Mouse (Mus musculus): Measurements from ENCODE around the gene Snapin. TPM values are rescaled to one million over a fixed set of nuclear protein-coding genes. Genes with fewer than 3 reads are reported as not detected.

Snapin gene
- polyA plus RNA-seq, 1 experiment from 2014 or later: 69.1 TPM

DNA sequence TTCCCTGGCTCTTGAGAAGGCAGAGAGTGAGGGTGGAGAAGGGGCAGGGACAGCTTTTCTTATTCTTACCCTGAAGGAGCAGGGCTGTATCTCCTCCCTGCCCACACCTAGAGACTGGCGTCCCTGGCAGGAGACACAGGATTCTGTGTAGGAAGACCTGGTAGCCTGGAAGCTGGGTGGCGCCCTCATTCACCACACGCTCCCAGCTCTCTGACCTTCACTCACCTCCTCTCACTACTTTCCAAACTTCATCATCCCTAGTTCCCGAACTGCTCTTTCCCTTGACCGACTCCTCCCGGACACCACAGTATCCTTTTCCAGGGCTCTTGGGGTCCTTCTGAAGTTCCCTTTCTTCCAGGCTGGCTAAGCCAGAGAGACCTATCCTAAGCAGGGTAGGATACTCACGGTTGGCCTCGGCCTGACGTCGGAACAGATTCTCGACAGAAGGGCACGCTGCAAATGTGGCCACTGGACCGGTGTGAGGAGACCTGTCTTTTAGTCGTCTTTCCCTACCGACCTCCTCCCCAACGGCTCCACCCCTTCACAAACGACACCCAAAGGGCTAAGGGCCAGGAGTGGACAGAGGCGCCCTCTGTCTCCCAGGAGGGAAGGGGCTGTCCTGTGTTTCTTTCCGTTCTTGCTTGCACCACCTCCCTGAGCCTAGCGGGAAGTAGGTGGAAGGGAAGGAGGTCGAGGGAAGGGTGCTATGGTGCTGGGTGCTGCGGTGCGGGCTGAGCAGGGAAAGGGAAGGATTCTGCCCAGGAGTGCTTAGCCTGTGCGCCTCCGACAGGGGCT, 23.2 kb upstream of the Snapin start, which contains the start of the genes S100a1 and S100a13:
TSS of gene S100a1 (minus strand) at position 597 of the 795 bp plus-strand sequence.
TSS of gene S100a13 (plus strand) at position 640 of the 795 bp plus-strand sequence.
- Histone ChIP-seq H3K36me3 (no peaks in the 10 kb centered on the region), H3K9me3 (no peaks in the 10 kb centered on the region), H3K4me3 (peak within 1 kb of the TSS; percentile 53), H3K4me1 (replicated peaks) (peaks cover 20% of the 10 kb centered on the region), H3K27ac (peak within 1 kb of the TSS; percentile 62), H3K27me3 (ENCODE audit: insufficient read depth, poor library complexity, severe bottlenecking) (peaks cover 52% of the 10 kb centered on the region)
- 3% methylated on average over 25 of the region's 25 CpGs for WGBS
- peak; percentile 45 for DNase-seq (ENCODE audit: low spot score)

DNA sequence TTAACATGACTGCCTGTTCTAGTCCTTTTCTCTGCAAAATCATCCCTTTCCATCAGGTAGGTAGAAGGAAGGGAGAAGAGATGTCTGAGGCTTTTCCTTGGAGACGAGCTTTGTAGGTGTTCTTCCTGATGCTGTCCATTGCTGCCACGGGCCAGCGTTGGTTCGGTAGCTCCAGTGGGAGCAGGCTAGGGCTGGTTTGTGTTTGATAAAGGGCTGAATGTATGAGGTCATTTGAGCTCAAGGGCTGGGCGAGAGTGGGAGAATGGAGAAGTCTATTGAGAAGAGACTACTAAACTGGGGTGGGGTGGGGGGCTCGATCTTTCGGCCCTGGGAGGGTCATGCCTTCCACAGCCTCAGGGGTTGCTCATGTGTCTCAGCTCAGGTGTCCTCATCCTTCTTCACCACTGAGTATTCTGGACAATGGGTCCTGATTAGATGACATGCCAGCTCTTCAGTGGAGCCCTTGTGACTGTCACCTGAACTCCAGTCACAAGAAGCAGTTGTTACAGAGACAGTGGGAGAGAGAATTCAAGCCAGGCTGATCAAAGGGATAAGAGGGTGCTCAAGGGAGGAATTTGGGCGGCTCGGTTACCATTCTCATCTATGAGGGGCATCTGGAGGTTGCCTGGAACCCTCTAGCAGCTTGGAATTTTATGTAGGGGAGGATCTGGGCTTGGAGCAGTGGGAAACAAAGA, 22.3 kb upstream of the Snapin start:
- Histone ChIP-seq H3K9me3 (no peaks in the 10 kb centered on the region), H3K27me3 (ENCODE audit: insufficient read depth, poor library complexity, severe bottlenecking) (peaks cover 52% of the 10 kb centered on the region), H3K27ac (no peak overlapping the region), H3K36me3 (no peaks in the 10 kb centered on the region), H3K4me1 (replicated peaks) (peaks cover 23% of the 10 kb centered on the region), H3K4me3 (peak overlapping the region; percentile 53; the same call in 1 of the 2 replicates)
- 75% methylated on average over 9 of the region's 9 CpGs for WGBS
- DNase-seq (ENCODE audit: low spot score): no peak

DNA sequence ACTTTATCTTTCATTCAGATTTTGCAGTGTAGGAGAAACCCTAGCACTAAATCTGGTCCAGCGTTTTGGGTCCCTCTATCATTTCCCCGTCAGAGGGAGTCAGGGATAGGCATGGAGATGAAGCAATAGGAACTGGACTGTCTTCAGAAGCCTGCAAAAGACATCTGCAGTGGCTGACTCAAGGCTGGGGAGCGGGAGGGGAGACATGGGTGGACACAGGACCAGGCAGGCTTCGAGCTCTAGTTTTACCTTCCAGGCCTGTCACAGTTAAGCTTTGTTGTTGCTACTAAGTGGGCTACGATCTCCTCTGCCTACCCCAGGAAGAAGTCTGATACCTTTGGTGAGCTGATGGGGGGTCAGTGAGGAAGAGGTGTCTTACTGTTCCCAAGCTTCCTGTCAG, 21.4 kb upstream of the Snapin start:
- peaks cover 31% of the 10 kb centered on the region for H3K4me1 ChIP-seq (replicated peaks)
- H3K27ac ChIP-seq: no peak overlapping the region
- peaks cover 49% of the 10 kb centered on the region for H3K27me3 ChIP-seq (ENCODE audit: insufficient read depth, poor library complexity, severe bottlenecking)
- WGBS: 83% methylated on average over 5 of the region's 5 CpGs
- H3K36me3 ChIP-seq: peaks cover 5% of the 10 kb centered on the region
- no peak for DNase-seq (ENCODE audit: low spot score)
- H3K9me3 ChIP-seq: no peaks in the 10 kb centered on the region
- no peak overlapping the region for H3K4me3 ChIP-seq

DNA sequence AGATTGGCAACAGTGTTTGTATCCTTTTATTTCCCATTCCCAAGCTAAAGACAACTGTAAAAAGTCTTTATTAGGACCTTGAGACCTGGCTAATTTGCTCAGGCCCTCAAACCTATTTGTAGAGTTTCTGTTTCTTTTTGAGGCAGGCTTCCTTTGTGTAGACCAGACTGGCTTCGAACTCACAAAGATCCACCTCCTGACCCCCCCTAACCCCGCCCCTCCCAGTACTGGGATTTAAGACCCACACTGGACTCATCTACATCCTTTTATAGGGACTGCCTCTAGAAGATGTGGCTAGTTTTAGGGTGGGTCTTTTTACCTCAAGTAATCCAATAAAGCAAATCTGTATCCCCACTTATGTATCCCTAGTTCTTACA, 18.9 kb upstream of the Snapin start:
- Histone ChIP-seq H3K36me3 (peaks cover 31% of the 10 kb centered on the region), H3K4me3 (peak overlapping the region; percentile 85), H3K9me3 (no peaks in the 10 kb centered on the region), H3K27me3 (ENCODE audit: insufficient read depth, poor library complexity, severe bottlenecking) (peaks cover 37% of the 10 kb centered on the region), H3K27ac (peak overlapping the region; percentile 99), H3K4me1 (replicated peaks) (peaks cover 28% of the 10 kb centered on the region)
- WGBS: 14% methylated on average over 2 of the region's 2 CpGs
- no peak for DNase-seq (ENCODE audit: low spot score)

DNA sequence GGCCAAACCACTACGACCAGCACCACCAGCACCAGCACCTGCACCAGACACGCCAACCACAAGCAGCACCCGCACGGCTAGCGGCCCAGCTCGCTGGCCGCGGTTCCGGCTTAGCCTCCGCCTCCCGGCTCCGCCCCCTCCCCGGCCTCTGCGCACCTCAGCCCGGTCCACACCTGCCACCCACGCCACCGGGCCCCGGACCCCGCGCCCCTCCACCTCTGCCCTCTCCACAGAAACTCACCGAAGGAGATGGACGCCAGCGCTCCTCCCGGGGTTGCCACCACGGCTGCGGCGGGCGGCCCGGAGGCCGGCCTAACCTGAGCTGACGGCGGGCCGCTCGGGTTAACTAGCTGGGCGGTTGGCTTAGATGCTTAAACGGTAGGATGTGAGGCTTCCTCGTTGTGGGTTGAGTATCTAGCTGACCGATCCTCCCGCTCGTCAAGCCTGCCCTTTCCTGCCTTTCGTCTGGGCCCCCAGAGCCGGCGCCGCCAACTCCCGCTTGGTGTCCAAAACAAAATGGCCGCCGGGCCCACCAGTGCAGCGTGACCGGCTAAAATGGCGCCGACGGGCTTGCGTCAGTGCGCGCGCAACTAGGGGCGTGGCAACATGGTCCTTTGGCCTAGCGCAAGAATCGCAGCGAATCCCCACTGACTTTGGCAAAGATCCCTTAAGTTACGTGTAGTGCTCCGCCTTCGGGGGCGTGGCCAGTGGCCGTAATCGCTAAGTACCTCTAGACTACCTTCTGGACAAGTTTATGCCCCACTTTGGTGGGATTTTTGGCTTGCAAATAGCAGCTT, 18.3 kb upstream of the Snapin start, which contains the start of gene Chtop:
TSS of gene Chtop (minus strand) at position 549 of the 797 bp plus-strand sequence.
- H3K36me3 ChIP-seq: peaks cover 36% of the 10 kb centered on the region
- H3K9me3 ChIP-seq: no peaks in the 10 kb centered on the region
- peaks cover 33% of the 10 kb centered on the region for H3K27me3 ChIP-seq (ENCODE audit: insufficient read depth, poor library complexity, severe bottlenecking)
- under 1% methylated on average over 66 of the region's 66 CpGs for WGBS
- peak within 1 kb of the TSS; percentile 85 for H3K4me3 ChIP-seq
- H3K27ac ChIP-seq: peak within 1 kb of the TSS; percentile 99
- DNase-seq (ENCODE audit: low spot score): peak; percentile 99
- peaks cover 22% of the 10 kb centered on the region for H3K4me1 ChIP-seq (replicated peaks)

DNA sequence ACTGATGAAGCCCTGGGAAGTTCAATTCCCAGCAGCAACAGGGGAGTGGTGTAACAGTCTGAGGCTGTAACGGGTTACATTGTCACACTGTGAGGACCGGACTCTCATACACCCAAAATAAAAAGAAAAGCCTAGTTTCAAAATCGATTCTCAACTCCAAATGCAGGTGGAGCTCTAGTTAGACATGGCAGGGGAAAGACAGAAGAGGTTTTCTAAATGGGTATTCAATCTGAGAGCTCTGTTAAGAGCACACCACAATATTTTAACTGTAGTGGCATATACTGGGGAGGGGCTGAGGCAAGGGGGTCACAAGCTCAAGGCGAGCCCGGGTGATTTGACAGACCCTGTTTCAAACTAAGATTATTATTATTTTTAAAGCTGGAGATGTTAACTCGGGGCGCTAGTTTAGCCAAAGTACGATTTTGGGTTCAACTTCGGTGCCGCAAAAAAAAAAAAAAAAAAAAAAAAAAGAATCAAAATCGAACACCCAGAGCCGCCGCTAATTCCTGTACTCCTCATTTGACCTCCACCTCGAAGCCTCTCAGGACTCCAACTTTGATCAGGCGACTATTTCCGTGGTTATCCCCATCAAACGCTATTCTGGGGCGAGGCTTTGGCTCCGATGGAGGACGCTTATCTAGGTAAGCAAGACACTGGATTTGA, 17.6 kb upstream of the Snapin start:
- no peak for DNase-seq (ENCODE audit: low spot score)
- peak overlapping the region; percentile 99 for H3K27ac ChIP-seq
- WGBS: 5% methylated on average over 20 of the region's 20 CpGs
- H3K4me3 ChIP-seq: peak overlapping the region; percentile 85
- H3K9me3 ChIP-seq: no peaks in the 10 kb centered on the region
- H3K36me3 ChIP-seq: peaks cover 44% of the 10 kb centered on the region
- peaks cover 26% of the 10 kb centered on the region for H3K27me3 ChIP-seq (ENCODE audit: insufficient read depth, poor library complexity, severe bottlenecking)
- H3K4me1 ChIP-seq (replicated peaks): peaks cover 16% of the 10 kb centered on the region

DNA sequence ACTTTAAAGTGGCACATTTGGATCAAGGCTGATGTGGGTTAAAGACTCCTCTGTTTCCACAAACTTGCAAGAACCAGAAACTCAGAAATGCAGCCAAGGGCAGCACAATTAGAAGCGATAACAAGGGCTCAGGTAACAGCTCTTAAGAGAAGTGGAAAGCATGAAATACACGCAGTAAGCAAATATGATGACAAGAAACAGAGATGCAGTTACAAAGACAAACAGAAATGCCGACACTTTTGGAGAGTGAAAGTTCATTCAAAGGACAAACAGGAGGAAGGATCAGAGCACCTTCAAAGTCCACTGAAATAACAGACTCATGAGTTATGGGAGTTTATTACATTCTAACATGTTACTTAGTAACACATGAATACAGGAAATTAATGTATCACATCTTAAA, 15.5 kb upstream of the Snapin start:
- H3K4me3 ChIP-seq: no peak overlapping the region
- DNase-seq (ENCODE audit: low spot score): no peak
- H3K9me3 ChIP-seq: no peaks in the 10 kb centered on the region
- peaks cover 64% of the 10 kb centered on the region for H3K36me3 ChIP-seq
- 92% methylated on average over 3 of the region's 3 CpGs for WGBS
- peaks cover 16% of the 10 kb centered on the region for H3K4me1 ChIP-seq (replicated peaks)
- H3K27ac ChIP-seq: no peak overlapping the region
- peaks cover 6% of the 10 kb centered on the region; the same call in 1 of the 2 replicates for H3K27me3 ChIP-seq (ENCODE audit: insufficient read depth, poor library complexity, severe bottlenecking)

DNA sequence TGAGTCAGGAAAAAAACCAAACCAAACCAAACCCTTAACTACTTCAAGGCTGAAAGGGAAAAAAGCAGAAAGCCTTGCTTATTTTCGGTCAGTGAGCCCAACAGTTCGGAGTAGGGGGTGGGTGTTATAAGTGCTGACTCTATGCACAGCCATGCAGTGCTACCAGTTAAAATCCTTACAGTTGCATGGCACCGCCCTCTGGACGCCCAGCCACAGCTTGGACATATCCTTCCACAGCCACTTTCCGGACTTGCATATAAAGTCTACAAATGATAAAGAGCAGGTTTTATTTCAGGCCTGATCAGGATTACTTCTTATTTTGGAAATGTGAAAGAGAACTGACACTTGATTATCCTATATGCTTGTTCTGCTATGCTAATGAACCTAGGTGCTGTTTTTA, 14.4 kb upstream of the Snapin start:
- Histone ChIP-seq H3K9me3 (no peaks in the 10 kb centered on the region), H3K4me1 (replicated peaks) (peaks cover 16% of the 10 kb centered on the region), H3K36me3 (peaks cover 76% of the 10 kb centered on the region), H3K27ac (no peak overlapping the region), H3K27me3 (ENCODE audit: insufficient read depth, poor library complexity, severe bottlenecking) (no peaks in the 10 kb centered on the region), H3K4me3 (no peak overlapping the region)
- 95% methylated on average over 5 of the region's 5 CpGs for WGBS
- DNase-seq (ENCODE audit: low spot score): no peak

DNA sequence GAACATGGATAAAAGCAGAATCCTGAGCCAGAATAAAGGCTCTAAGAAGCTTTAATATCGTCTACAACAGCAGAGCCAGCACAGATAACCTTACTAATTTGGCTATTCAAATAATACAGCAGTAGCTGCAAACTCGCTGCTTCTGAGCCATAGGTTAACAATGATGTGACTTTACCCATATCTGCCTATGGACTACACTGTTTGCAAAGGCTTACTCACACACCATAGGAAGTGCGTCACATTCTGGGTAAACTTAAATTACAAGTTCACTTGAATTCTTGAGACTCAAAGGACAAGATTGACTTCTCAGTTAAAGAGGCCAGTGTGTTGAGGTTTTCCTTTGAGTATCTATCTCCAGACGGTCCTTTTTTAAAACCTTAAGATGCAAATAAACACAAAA, 12.6 kb upstream of the Snapin start:
- Histone ChIP-seq H3K9me3 (no peaks in the 10 kb centered on the region), H3K27ac (no peak overlapping the region), H3K4me3 (no peak overlapping the region), H3K27me3 (ENCODE audit: insufficient read depth, poor library complexity, severe bottlenecking) (no peaks in the 10 kb centered on the region), H3K4me1 (replicated peaks) (peaks cover 14% of the 10 kb centered on the region), H3K36me3 (peaks cover 93% of the 10 kb centered on the region)
- WGBS: 90% methylated on average over 4 of the region's 4 CpGs
- DNase-seq (ENCODE audit: low spot score): no peak

DNA sequence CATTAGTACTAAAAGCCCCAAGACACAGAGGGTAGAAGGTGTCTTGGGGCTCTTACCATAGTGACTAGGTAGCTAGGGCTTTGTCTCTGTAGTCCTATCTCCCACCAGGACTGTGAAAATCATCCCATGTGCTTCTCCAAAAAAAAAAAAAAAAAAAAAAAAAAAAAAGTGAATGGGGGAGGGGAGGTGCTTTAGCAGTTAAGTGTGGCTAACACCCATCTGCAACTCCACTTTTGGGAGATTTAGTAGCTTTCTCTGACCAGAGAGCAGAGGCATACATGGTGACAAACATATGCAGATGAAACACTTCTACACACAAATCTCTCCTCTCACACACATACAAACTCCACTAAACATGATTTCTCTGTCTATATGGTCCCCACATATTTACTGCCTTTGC, 6.8 kb upstream of the Snapin start:
- Histone ChIP-seq H3K4me1 (replicated peaks) (no peaks in the 10 kb centered on the region), H3K27me3 (ENCODE audit: insufficient read depth, poor library complexity, severe bottlenecking) (no peaks in the 10 kb centered on the region), H3K36me3 (peaks cover 88% of the 10 kb centered on the region), H3K27ac (no peak overlapping the region), H3K4me3 (no peak overlapping the region), H3K9me3 (no peaks in the 10 kb centered on the region)
- no peak for DNase-seq (ENCODE audit: low spot score)

DNA sequence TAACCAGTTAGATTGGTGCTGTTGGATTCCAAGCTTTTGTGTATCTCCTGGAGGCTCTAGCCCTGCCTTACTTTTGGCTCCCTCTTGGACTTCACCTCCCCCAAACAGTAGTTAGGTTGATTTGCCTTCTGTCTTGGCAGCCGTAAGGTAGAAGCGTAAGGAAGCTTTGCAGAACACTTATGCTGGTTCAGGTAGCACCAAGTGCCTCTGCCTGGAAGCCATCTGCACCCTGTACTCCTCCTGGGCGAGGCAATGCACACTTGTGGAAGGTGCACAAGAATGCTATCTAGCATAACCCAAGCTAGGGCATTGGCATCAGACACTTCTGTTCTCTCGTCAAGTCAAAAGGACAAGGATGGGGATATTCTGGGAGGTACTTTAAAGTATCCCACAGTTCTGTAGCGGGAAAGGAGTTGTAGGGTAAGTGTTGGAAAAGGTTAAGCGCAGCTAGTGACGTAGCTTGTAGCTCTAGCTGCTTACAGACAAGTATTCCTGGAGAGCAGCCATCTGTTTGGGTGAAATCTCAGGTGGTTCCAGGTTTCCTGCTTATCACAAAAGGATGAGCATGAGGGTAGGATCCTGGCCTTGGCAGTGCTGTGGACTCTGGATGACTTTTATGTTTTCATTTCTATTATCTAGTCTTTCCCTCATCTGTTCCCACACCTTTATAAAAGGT, 5.2 kb upstream of the Snapin start:
- H3K27ac ChIP-seq: no peak overlapping the region
- H3K36me3 ChIP-seq: peaks cover 72% of the 10 kb centered on the region
- no peak overlapping the region for H3K4me3 ChIP-seq
- DNase-seq (ENCODE audit: low spot score): no peak
- H3K9me3 ChIP-seq: no peaks in the 10 kb centered on the region
- no peaks in the 10 kb centered on the region for H3K27me3 ChIP-seq (ENCODE audit: insufficient read depth, poor library complexity, severe bottlenecking)
- 95% methylated on average over 7 of the region's 7 CpGs for WGBS
- no peaks in the 10 kb centered on the region for H3K4me1 ChIP-seq (replicated peaks)
